Mouse (Mus musculus) lung, postnatal 10 days (tissue): ENCODE data around the gene Cdc42ep4.

Source experiments
- DNase-seq: peaks from one replicate; pipeline ENCODE4 v3.0.0; 2021

Cdc42ep4 gene

GRCm38 (mm10) chr11:113748797-113749521 is 2.7 kb downstream of the Cdc42ep4 start:
- DNase-seq = peak; percentile 90

DNA sequence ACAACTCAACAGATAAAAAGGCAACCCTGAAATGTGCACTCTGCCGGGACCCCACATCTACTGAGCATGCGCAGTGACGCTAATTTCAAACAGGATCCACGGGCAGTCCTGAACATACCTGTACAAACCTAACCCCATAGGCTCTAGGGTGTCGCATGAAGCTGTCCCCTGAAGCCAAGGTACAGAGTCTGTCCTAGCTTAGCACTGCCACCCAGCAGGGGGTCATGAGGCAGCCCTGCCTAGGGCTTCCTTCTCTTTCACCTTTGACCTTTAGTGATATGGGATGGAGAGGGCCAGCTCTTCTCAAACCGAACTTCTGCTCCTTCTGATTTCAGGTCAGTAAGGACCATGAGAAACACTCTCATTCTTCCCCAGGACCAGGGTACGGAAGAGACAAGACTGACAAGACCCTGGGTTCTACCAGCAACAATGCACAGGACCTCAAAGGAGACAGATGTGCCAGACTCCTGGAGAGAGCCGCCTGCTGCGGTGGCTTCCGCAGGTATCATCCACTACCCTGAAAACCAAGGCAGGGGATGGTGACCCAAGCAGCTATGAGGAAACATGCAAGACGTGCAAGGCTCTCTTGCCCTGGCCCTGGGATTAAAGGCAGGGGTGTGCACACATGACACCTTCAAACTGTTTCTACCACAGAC is 3.8 kb downstream of the Cdc42ep4 start:
- DNase-seq = no peak

DNA sequence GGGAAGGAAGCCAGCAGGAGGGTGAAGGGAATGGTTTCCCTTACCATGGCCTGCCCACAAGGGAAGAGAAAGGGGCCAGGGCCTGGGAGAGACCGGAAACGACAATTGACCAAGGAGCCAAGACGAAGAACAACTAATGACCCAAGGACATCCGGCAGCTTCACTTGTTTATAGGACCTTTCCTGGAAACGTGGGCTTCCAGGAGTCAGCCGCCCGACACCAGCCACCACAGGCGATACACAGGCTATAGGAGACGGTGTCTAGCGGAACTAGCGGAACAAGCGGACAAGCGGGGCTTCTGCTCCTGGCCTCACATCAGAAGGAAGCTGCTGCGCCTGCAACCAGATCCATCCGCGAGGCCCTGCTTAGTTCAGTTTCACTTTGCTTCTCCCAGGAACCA is 4.6 kb downstream of the Cdc42ep4 start:
- peak; percentile 78 for DNase-seq

- DNase-seq = no peak
Measured at GRCm38 (mm10) chr11:113745961-113746360, 5.7 kb downstream of the Cdc42ep4 start.

GRCm38 (mm10) chr11:113742998-113743397 is 8.7 kb downstream of the Cdc42ep4 start:
- no peak for DNase-seq

DNA sequence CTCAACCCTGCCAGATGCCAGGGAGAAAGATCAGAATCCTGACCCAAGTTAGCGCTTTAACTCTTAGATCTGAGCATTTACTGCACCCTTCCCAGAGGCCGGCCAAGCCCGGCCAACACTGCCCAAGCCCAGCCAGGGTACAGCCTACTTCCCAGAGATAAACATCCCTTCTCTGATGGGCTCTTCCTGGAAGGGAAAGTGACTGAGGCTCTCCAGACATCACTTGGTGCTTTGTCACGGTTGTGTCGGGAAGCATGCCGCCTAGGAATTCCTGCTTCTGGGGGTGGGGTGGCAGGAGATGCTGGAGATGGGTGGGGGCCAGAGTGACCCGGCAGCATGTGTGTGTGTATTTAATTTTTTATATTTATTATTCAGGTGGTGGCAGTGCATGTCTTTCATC is 11.6 kb downstream of the Cdc42ep4 start:
- peak; percentile 64 for DNase-seq

GRCm38 (mm10) chr11:113739213-113739612 is 12.5 kb downstream of the Cdc42ep4 start:
- DNase-seq = peak; percentile 82

- peak; percentile 37 for DNase-seq
Measured at GRCm38 (mm10) chr11:113737912-113738311, 13.8 kb downstream of the Cdc42ep4 start.

- peak; percentile 38 for DNase-seq
Measured at GRCm38 (mm10) chr11:113737553-113737854, 14.2 kb downstream of the Cdc42ep4 start.

- peak; percentile 30 for DNase-seq
Measured at GRCm38 (mm10) chr11:113736848-113737552, 14.7 kb downstream of the Cdc42ep4 start.

- DNase-seq = no peak
Measured at GRCm38 (mm10) chr11:113735151-113735550, 16.5 kb downstream of the Cdc42ep4 start.

DNA sequence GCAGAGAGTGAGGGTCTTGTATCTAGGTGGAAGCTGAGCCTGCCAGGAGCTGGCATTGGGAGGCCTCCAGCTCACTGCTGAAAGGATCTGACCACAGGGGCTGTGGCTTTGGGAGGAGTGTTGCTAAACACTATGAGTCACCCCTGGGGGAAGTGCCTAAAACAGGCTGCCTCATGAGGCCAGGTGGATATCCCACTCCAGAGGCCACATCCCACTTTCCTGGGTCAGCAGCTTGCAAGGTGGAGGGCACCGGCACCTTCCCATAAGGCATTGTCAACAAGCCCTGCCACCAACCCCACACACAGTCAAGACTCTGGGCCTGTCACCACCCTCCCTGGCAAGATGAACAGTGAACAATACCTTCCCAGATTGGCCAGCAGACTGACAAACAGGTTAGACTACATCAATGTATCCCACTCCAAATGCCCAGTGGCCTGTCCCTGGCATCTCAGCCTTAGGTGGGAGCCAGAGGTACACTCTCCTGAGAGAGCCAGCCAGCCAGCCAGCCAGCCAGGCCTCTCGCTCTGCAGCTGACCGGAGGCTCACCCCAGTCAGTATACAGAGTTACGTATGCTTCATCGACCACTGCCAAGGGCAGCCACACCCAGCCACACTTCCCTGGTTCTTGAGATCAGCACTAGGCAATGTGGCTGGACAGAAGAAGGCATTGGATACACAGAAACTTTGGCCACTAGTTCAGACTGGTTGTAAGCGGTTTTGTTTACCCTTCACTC is 17.9 kb downstream of the Cdc42ep4 start:
- peak; percentile 86 for DNase-seq

- no peak for DNase-seq
Measured at GRCm38 (mm10) chr11:113731945-113732612, 19.6 kb downstream of the Cdc42ep4 start.

DNA sequence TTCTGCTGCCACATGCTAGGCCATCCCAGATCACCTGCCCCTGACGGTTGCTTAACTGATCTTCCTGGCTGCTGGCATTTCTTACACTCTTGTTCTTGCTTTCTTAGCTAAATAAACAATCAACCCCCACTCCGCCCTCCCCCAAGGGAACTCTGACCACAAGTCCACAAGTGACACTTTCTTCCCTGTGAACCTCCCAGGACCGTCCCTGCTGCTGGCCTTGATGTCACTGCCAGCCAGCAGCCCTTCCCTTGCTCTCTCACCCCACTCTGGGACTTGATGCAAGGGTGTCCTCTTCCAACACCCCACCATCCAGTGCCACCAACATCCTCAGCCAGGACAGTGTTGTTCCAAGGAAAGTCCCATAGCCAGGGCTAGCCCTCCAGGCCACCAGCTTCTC is 20.8 kb downstream of the Cdc42ep4 start:
- no peak for DNase-seq

DNA sequence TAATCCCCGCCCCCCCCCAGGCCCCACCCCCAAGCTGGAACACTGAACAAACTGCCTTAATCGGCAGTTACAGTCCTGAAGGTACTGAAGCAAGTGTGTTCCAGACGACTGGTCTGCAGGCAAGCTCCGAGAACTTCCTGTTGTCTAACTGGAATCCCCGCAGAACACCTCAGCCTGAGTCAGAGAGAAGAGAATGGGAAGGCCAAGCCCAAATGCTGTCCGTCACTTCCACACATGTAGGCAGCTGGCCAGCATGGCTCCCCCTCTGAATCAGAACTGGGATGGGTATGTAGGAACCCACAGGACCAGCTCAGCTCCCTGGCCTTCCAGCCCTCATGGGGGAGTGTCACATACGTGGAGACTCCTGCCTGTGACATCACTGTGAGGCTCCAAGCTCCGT is 21.8 kb downstream of the Cdc42ep4 start:
- DNase-seq = no peak

DNA sequence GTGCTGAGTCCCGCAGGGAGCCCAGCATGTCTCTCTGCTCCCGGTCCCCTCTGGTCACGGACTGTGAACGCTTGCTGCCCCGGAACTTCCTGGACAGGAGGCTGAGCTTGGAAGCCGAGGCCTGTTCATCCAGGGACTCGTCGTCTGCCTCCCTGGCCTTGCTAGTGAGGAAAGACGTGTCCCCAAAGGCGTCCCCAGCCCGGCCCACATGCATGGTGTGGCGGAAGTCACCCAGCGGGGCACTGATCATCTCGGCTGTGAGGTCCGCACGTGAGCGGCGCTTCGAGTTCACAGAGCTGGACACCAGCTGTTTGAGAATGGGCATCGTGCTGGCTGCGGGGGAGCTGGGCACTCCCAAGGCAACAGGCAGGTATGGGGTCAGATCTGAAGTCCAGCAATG is 22.4 kb downstream of the Cdc42ep4 start:
- DNase-seq = no peak

DNA sequence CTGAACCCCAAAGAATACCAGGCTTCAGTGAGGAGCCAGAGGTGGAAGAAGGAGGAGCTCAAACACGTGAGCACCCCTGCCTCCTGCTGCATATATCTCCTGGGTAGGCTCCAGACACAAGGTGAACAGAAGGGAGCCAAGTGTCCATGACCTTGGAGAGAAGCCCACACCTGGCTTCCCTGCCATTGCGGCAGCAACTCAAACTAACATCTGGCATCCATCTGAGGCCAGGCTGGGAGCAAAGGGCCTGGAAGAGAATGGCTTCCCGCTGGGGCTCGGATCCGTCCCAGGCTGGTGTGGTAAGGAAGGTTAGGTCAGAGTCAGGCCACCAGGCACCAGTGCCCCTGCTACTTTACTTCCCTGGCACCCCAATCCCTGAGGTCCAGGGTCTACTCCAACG is 23.7 kb downstream of the Cdc42ep4 start:
- DNase-seq = no peak

- no peak for DNase-seq
Measured at GRCm38 (mm10) chr11:113726994-113727888, 24.4 kb downstream of the Cdc42ep4 start.

DNA sequence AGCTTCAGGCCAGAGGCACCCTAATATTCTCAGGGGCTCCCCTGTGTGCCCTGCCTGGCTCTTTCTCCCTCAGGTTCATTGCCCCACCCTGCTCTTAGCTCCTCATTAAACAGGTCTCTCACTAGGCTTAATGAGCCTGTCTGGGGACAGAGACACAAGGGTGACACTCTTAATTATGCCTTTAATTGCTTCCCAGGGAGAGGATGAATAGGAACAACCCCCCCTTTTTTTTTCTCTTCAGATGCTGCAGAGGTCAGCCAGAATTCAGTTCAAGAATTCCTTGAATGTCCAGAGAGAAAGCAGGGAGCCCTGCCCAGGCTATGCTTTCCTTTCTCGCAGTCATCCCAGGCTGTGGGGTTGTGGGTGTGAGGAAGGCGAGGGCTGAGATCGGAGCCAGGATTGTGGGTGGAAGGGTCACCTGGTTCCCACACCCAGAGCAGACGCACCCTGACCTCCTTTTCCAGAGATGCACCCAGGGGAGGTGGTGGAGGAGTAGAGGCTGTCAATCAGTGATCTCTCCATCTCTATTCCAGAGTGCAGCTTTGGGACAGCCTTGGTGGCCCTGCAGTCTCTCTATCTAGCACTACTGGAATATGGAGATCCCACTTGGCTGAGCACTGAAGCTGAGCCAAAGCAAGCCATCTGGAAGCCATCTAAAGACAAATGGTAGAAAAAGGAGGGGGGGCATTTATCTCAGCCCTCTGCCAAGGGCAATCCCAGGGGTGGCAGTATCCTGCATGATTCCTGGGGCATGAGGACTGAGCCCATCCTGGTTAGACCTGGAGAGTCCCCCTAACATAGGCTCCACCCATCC is 26.2 kb downstream of the Cdc42ep4 start:
- DNase-seq = peak; percentile 57

DNA sequence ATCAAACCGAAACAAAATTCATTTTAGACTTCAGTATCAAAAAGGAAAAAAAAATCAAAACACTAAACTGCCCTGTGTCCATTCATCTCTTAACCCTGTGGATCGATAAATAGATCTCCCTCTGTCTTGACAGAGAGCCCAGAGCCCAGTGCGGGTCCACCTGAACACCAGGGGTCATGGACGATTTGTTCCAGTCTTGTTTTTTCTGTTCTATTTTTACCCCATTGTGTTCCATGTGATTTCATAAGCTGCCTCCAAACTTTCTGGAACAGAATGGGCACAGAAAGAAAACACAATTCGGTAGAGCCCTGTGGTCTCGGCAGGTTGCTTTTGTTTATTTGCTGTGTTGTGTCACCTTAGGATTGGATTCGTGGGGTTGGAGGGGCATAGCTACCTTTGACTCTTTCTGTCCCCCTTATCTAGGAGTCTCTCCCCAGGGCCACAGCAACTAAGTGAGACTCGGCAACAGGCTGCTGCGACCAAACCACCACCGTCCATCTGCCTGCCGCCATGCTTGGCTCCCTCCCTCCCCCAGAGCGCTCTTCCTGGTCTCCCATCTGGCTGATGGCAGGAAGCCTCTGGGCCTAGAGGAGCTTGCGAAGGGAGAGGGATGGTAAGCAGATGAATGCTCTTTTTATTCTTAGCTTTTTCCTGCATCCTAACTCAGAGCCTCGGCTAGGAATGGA is 29.1 kb downstream of the Cdc42ep4 start:
- no peak for DNase-seq
